Mouse (Mus musculus): Measurements from ENCODE around the gene Adal.

DNA sequence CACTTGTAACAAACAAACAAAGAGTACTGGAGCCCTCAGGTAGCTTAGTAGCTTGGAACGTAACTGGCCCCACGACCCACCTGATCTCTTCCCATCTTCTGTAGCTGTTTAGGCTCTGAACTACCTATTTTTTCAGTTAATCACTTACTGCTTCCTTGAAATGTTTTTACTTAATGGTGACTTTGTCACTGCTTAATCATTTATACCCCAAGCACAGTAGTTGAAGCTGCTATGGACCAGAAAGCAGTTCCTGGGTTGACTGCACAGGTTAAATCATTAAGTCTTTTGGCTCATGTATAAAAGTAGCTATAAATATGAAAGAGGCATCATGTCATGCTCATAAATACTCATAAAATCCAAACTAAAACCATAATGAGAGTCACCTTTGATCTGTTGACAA lies 24.8 kb upstream of the Adal start:
- TF ChIP-seq CTCF (IDR thresholded peaks at IDR 0.05; ENCODE audit: low read depth) (no peak), EP300 (optimal IDR thresholded peaks at IDR 0.05) (no peak)
